Mouse (Mus musculus): Measurements from ENCODE around the gene Dpagt1. TPM values are rescaled to one million over a fixed set of nuclear protein-coding genes. Genes with fewer than 3 reads are reported as not detected.

The Dpagt1 gene
- polyA plus RNA-seq (2015; fragmentation: Nextera tagmentation; extraction: Ambion mirVana) = 23.6 and 25.3 TPM in 2 replicates

- 0 out of 2 replicates have a peak, but pooled peaks have one; percentile 15 for ATAC-seq
Observed at GRCm38 (mm10) chr9:44325768-44326370, at the start of gene Dpagt1. TSS of gene Dpagt1 (plus strand) at chr9:44326019.

GRCm38 (mm10) chr9:44283183-44283582 lies 42.6 kb upstream of the Dpagt1 start:
- 55% methylated on average over 5 of the region's 5 CpGs for WGBS
- H3K36me3 ChIP-seq (ENCODE audit: control insufficient read depth, insufficient read depth) = no peaks in the 10 kb centered on the region; the same call in 1 of the 2 replicates
- no peak for ATAC-seq
- H3K4me3 ChIP-seq (ENCODE audit: low read depth, low read length) = no peak overlapping the region
- H3K4me1 ChIP-seq (replicated peaks; ENCODE audit: control insufficient read depth, insufficient read depth, low read length) = no peaks in the 10 kb centered on the region
- TF ChIP-seq CTCF (IDR thresholded peaks at IDR 0.05; ENCODE audit: low read depth) = no peak
- no peak overlapping the region for H3K4me2 ChIP-seq (replicated peaks; ENCODE audit: low read depth)
- H3K27ac ChIP-seq (ENCODE audit: low read depth, low read length) = no peak overlapping the region
- peaks cover 8% of the 10 kb centered on the region; the same call in 1 of the 2 replicates for H3K27me3 ChIP-seq (replicated peaks; ENCODE audit: control insufficient read depth, insufficient read depth, low read length)
- H3K9ac ChIP-seq (ENCODE audit: low read depth, low read length) = no peak overlapping the region
- no peaks in the 10 kb centered on the region for H3K9me3 ChIP-seq (ENCODE audit: control insufficient read depth)

More at GRCm38 (mm10) chr9:44325768-44326370, at the start of gene Dpagt1:
- no peaks in the 10 kb centered on the region for H3K9me3 ChIP-seq (ENCODE audit: control insufficient read depth)
- H3K27ac ChIP-seq (ENCODE audit: low read depth, low read length) = peak within 1 kb of the TSS; percentile 91
- H3K4me1 ChIP-seq (replicated peaks; ENCODE audit: control insufficient read depth, insufficient read depth, low read length) = no peaks in the 10 kb centered on the region; the same call in none of the 2 replicates
- peak within 1 kb of the TSS; percentile 87 for H3K9ac ChIP-seq (ENCODE audit: low read depth, low read length)
- WGBS = 1% methylated on average over 12 of the region's 12 CpGs
- peak within 1 kb of the TSS; percentile 76 for H3K4me2 ChIP-seq (replicated peaks; ENCODE audit: low read depth)
- TF ChIP-seq CTCF (IDR thresholded peaks at IDR 0.05; ENCODE audit: low read depth) = no peak
- H3K27me3 ChIP-seq (replicated peaks; ENCODE audit: control insufficient read depth, insufficient read depth, low read length) = no peaks in the 10 kb centered on the region
- H3K36me3 ChIP-seq (ENCODE audit: control insufficient read depth, insufficient read depth) = peaks cover 6% of the 10 kb centered on the region; the same call in 1 of the 2 replicates
- peak within 1 kb of the TSS; percentile 82 for H3K4me3 ChIP-seq (ENCODE audit: low read depth, low read length)

- no peak overlapping the region for H3K4me3 ChIP-seq (ENCODE audit: low read depth, low read length)
- ATAC-seq = no peak
- no peak overlapping the region for H3K4me2 ChIP-seq (replicated peaks; ENCODE audit: low read depth)
- H3K27ac ChIP-seq (ENCODE audit: low read depth, low read length) = no peak overlapping the region
- 0 out of 2 replicates have a peak, but pooled peaks cover 7% of the 10 kb centered on the region for H3K4me1 ChIP-seq (replicated peaks; ENCODE audit: control insufficient read depth, insufficient read depth, low read length)
- no peak for TF ChIP-seq CTCF (IDR thresholded peaks at IDR 0.05; ENCODE audit: low read depth)
- peaks cover 16% of the 10 kb centered on the region; the same call in 1 of the 2 replicates for H3K36me3 ChIP-seq (ENCODE audit: control insufficient read depth, insufficient read depth)
- no peak overlapping the region for H3K9ac ChIP-seq (ENCODE audit: low read depth, low read length)
- H3K27me3 ChIP-seq (replicated peaks; ENCODE audit: control insufficient read depth, insufficient read depth, low read length) = peaks cover 8% of the 10 kb centered on the region; the same call in 1 of the 2 replicates
- H3K9me3 ChIP-seq (ENCODE audit: control insufficient read depth) = no peaks in the 10 kb centered on the region
- 14% methylated on average over 5 of the region's 6 CpGs for WGBS
Observed at GRCm38 (mm10) chr9:44286256-44286850, 39.5 kb upstream of the Dpagt1 start.

- H3K36me3 ChIP-seq (ENCODE audit: control insufficient read depth, insufficient read depth) = peaks cover 23% of the 10 kb centered on the region; the same call in 1 of the 2 replicates
- H3K27me3 ChIP-seq (replicated peaks; ENCODE audit: control insufficient read depth, insufficient read depth, low read length) = peaks cover 8% of the 10 kb centered on the region; the same call in 1 of the 2 replicates
- H3K27ac ChIP-seq (ENCODE audit: low read depth, low read length) = no peak overlapping the region
- WGBS = 21% methylated on average over 11 of the region's 11 CpGs
- H3K4me2 ChIP-seq (replicated peaks; ENCODE audit: low read depth) = peak overlapping the region; percentile 80
- H3K9me3 ChIP-seq (ENCODE audit: control insufficient read depth) = no peaks in the 10 kb centered on the region
- H3K4me3 ChIP-seq (ENCODE audit: low read depth, low read length) = peak overlapping the region; percentile 53
- no peak for TF ChIP-seq CTCF (IDR thresholded peaks at IDR 0.05; ENCODE audit: low read depth)
- peak overlapping the region; percentile 54 for H3K9ac ChIP-seq (ENCODE audit: low read depth, low read length)
- H3K4me1 ChIP-seq (replicated peaks; ENCODE audit: control insufficient read depth, insufficient read depth, low read length) = 0 out of 2 replicates have a peak, but pooled peaks cover 7% of the 10 kb centered on the region
- no peak; the same call in 1 of the 2 replicates for ATAC-seq
Observed at GRCm38 (mm10) chr9:44287003-44287400, 38.8 kb upstream of the Dpagt1 start.

- Histone ChIP-seq H3K36me3 (ENCODE audit: control insufficient read depth, insufficient read depth) (peaks cover 27% of the 10 kb centered on the region; the same call in 1 of the 2 replicates), H3K4me2 (replicated peaks; ENCODE audit: low read depth) (peak overlapping the region; percentile 80), H3K4me1 (replicated peaks; ENCODE audit: control insufficient read depth, insufficient read depth, low read length) (0 out of 2 replicates have a peak, but pooled peaks cover 7% of the 10 kb centered on the region), H3K4me3 (ENCODE audit: low read depth, low read length) (peak overlapping the region; percentile 53), H3K9ac (ENCODE audit: low read depth, low read length) (peak overlapping the region; percentile 54), H3K27me3 (replicated peaks; ENCODE audit: control insufficient read depth, insufficient read depth, low read length) (peaks cover 8% of the 10 kb centered on the region; the same call in 1 of the 2 replicates), H3K27ac (ENCODE audit: low read depth, low read length) (no peak overlapping the region), H3K9me3 (ENCODE audit: control insufficient read depth) (no peaks in the 10 kb centered on the region)
- peak; percentile 9; the same call in 1 of the 2 replicates for ATAC-seq
- 4% methylated on average over 46 of the region's 47 CpGs for WGBS
- no peak for TF ChIP-seq CTCF (IDR thresholded peaks at IDR 0.05; ENCODE audit: low read depth)
Observed at GRCm38 (mm10) chr9:44287401-44288075, 38.3 kb upstream of the Dpagt1 start.

All from intestine, postnatal 0 days (tissue).